Mouse (Mus musculus) liver, adult (tissue): ENCODE measurements around the gene Strn.

Experiments
- GATA4 ChIP-seq: IDR thresholded peaks from 2 replicates; pipeline ENCODE4 v1.6.1; 2014; ENCODE audit warnings: mild to moderate bottlenecking, low read length; ENCODE audit not compliant: insufficient replicate concordance

The Strn gene

GRCm38 (mm10) chr17:78734806-78735205, 2.2 kb downstream of the Strn start:
- no peak for TF ChIP-seq GATA4

- no peak for TF ChIP-seq GATA4
Measured at GRCm38 (mm10) chr17:78732056-78732455, 4.9 kb downstream of the Strn start.

GRCm38 (mm10) chr17:78726746-78727449, 10.1 kb downstream of the Strn start:
- TF ChIP-seq GATA4, result no peak

DNA sequence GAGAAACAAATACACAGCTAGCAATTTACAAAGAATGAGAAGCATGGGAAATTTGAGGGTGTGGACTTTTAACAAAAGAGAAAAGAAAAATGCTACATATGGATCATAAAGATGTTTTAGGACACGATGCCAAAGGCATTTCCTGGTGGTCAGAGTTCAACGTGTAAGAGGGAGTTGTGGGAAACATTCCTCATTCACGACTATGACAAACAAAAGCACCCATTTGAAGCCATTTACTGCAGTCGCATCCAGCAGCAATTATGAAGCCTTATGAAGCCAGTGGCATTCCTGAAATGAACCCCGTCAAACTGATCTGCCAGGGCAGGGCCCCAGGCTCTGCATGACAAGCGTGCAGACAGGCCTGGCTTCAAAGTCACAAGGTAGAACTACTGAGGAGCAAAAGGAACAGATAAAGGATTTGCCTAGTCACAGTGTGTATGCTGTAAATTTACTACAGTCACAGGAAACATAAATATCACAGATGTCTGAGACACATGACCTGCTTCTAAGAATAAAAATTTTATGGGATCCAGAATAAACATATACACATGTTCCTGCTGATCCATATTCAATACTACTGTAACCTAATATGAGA, 12.4 kb downstream of the Strn start:
- no peak for TF ChIP-seq GATA4

DNA sequence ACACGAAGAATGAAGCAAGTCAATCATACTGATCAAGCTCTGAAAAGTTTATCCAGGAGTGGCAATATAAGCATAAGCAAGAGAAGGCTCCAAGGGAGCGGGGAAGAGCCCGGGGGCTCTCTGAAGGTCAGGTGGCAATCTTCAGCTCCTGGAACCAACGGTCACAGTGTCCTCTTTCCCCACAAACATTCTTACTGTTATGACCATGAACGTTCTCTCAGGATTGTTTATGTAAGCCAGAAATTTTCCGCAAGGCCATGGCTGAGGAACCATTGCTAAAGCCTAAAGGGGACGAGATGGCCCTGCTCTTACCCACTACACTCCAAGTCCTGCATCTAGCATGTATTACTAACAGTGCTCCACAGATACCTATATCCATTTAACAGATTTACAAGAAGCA, 15.3 kb downstream of the Strn start:
- TF ChIP-seq GATA4, result no peak

DNA sequence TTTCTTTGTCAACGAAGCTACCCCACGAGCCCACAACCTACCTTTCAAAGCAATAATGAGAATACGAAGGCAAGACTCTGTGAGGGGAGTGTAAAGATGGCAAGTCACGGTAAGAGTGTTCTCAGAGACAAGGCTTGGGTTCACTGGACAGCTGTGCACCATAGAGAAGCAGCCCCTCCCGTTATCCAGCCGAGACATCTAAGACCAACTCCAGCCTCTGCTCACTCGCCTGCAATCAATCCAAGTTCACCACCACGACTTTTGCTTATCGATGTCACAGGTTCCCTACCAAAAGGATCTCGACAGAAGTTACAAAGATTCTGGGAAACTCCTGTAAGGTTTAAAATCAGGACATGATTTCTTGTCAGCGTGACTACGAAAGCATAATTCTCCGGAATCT, 17.9 kb downstream of the Strn start:
- no peak for TF ChIP-seq GATA4

- TF ChIP-seq GATA4, result no peak
Measured at GRCm38 (mm10) chr17:78710258-78710657, 26.7 kb downstream of the Strn start.

DNA sequence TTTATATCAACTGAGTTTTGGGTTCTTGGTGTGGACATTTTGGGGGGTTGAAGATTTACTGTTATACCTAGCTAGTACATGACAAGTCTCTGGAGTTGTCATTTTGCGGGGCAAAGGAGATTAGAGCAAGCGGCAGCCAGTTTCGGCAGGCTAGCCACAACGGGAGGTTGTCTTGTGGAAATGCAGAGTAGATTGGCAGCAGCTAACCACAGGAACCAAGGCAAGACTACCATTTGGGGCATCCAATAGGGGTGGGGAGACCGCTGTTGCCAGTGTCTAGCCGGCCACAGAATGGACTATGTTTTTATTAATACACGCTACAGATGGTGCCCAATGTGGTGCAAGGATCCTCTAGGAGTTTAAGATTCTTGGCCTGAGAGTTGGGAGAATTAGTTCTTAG, 28.6 kb downstream of the Strn start:
- no peak for TF ChIP-seq GATA4

DNA sequence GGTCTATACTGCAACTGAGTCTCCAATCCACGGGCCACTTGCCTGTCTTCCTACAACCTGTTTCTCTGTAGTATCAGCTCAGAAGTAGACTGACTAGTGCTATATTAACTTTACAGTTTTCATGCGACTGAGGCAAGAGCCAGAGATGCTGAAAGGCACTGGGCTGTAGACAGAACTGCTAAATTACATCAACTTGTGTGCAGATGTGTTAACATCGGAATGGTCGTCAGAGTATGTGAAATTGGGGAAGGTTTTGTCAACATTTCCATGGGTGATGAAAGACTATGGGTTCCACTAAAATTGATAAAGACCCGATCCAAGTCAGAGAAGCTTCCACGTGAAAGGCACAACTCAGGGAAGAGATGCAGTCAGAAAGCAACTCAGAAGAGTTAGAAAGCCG, 34.0 kb downstream of the Strn start:
- TF ChIP-seq GATA4, result no peak

GRCm38 (mm10) chr17:78698965-78699364, 38.0 kb downstream of the Strn start:
- TF ChIP-seq GATA4, result no peak

GRCm38 (mm10) chr17:78697462-78697861, 39.5 kb downstream of the Strn start:
- no peak for TF ChIP-seq GATA4

- no peak for TF ChIP-seq GATA4
Measured at GRCm38 (mm10) chr17:78696922-78697321, 40.1 kb downstream of the Strn start.

DNA sequence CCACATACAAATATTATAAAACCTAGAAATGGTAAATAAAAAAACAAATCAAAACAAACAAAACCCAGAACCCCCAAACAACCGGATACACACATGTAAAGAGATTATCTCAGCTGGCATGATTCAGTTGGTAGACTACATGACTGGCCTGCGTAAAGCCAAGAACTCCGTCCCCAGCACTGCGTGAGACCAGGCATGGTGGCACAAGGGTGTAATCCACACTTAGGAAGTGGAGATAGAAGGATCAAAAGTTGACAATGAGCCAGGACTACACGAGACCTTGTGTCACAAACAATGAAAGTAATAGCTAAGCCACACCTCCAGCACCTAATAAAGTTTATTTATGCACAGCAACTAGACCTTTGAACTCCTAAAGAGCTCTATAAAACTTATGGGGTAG, 49.0 kb downstream of the Strn start:
- no peak for TF ChIP-seq GATA4

DNA sequence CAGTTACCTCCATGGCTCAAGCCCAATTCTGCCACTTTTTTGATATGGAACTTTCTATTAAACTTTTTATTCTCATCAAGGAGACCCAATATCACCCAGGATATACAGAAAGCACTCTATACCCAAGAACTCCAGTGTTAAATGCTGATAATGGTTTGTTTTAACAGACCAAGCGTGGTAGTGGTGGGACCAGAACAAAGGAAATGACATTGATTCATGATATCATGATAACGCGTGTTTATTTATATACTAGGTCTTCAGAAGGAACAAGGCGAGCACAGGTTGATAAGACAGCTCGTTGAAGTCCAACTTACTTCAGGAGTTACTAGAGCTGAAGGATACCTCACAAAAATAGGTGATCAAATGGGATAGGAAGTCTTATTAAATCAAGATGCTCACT, 52.0 kb downstream of the Strn start:
- TF ChIP-seq GATA4, result no peak

GRCm38 (mm10) chr17:78682351-78682750, 54.6 kb downstream of the Strn start:
- no peak for TF ChIP-seq GATA4

GRCm38 (mm10) chr17:78679503-78679902, 57.5 kb downstream of the Strn start:
- no peak for TF ChIP-seq GATA4

- no peak for TF ChIP-seq GATA4
Measured at GRCm38 (mm10) chr17:78676813-78677212, 60.2 kb downstream of the Strn start.
